Mouse (Mus musculus): Measurements from ENCODE around the gene Atp2a2.

- TF ChIP-seq CTCF (IDR thresholded peaks at IDR 0.05; ENCODE audit: low read depth, low read length): no peak
- no peak for TF ChIP-seq POLR2A (IDR thresholded peaks at IDR 0.05; ENCODE audit: extremely low read depth, insufficient read depth, low read length)
These were observed 27.2 kb downstream of the Atp2a2 start for GRCm38 (mm10) chr5:122474643-122475363.

Data from liver, adult 2 months (tissue).